Mouse (Mus musculus): ENCODE measurements around the gene Nlrc5.
A peak's percentile ranks its signal among the peaks of the same experiment; 100 is the strongest.

Gene Nlrc5

DNA sequence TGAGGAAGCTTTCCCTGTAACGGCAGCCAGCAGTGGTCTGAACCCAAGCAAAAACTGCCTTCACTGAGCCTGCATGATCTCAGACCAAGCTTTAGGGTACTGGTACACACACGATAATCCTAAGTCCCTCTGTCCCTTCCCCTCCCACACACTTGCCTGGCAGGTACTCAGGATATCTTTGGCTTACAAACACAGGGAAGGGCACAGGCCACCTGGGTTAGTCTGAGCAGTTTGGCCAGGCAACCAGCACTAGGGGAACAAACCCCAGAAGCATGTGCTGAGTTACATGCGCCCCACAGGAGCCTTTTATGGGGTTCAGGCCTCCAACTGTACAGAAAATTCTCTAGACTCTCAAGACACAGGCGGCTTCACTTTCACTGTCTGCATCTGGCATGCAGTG is 95.7 kb downstream of the Nlrc5 start:
- no peak for DNase-seq (ENCODE audit: low spot score)

DNA sequence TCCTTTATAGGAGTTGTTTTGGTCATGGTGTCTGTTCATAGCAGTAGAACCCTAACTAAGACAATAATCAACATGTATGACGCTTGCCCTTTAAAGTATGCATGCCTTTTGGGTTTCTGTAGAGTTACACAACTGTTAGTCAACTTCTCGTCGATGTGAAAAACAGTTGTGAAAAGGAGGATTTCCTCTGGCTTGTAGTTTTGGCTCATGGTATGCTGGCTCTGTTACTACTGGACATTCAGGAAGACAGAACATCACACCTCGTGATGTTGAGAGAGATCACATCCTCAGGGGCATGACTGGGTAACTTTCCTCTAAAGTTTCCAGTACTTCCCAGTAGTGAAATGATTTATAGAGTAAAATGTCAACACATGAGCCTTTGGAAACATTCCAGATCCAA is 96.5 kb downstream of the Nlrc5 start:
- no peak for DNase-seq (ENCODE audit: low spot score)

DNA sequence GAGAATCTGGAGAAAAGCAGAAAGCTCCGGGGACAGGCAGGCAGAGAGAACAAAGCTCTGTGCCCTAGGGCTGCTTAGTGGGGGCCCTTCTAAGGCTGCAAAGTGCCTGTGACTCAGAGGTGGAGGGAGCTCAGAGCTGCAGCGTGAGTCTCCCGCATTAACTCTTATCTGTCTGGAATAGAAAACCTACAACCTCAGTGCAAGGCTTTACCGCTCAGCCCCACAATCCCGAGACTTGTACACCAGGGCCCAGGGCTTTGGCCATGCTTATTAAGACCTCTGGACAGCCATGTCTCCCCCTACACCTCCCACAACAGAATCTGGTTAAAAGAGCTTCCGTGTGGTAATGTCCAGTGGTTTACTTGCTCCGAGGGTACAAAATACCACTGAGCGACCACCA is 97.8 kb downstream of the Nlrc5 start:
- no peak for DNase-seq (ENCODE audit: low spot score)

DNA sequence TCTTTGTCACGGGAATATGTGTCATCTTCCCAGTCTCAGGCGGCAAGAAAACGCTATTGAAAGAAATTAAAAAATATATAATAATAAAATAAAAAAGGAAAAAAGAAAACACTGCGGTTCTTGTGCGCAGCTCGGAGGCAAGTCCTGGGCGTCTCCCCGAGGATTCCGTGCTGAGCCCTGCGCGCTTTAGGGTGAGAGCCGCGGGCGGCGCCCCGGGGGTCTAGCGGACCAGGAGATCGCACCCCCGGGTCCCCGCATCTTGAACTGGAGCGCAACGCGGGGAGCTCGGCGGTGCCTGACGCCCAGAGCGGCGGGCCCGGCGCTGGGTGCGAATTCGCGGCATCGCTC is 98.3 kb downstream of the Nlrc5 start:
- DNase-seq (ENCODE audit: low spot score) = no peak

DNA sequence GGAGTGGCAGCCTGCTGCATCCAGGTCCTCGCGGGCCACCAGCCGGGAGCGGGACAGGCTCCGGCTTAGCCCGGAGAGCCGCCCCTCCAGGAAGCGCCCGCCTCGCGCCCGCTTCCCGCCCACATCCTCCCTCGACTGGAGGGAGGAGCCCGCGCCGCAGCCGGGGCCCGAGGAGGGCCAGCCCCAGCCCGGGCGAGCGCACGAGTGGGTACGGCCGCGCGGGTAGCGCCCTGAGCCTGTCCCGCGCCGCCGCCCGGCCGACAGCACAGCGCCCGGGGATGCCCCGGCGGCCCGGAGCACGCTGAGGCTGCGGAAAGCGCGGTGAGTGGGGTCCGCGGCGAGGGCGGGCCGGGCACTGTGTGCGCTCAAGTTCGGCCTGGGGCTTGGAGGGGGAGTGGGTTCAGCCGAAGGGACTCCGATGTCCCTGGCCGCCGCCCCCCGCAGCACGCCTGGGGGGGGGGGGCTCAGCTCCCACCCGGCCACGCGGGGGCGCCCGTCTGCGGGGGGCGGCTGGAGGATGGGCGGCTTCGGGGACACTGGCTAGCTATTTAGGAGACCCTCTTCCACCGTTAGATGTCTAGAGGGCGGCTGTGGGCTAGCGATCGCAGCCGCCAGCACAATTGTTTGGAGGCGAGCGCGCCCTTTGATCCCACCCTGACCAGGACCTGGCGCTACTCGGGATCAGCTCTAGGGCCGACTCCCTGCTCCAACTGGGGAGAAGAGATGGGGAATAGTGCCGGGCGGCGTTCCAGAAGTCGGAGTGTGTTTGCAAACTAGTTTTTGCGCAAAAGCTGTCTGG is 98.9 kb downstream of the Nlrc5 start, which contains the start of gene Cpne2:
Cpne2 (plus strand) TSS at position 118 of the 799 bp plus-strand sequence.
- peak; percentile 63 for DNase-seq (ENCODE audit: low spot score)

DNA sequence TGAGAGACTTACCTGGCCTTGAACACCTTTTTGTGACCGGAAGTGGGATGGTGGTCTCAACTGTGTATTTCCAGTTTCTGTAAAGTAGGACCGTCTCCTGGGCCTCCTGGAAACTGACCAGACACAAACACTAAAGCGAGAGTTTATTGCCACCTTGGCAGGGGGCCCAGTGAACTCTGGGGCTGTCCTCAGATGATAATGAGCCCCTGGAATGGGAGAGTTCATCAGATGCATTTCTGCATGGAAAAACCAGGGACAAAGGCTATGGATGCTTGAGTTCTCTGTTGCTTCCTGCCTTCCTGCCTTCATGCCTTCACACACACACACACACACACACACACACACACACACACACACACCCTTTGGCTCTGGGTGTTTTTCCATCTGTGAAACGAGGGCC is 100.5 kb downstream of the Nlrc5 start:
- DNase-seq (ENCODE audit: low spot score) = no peak

DNA sequence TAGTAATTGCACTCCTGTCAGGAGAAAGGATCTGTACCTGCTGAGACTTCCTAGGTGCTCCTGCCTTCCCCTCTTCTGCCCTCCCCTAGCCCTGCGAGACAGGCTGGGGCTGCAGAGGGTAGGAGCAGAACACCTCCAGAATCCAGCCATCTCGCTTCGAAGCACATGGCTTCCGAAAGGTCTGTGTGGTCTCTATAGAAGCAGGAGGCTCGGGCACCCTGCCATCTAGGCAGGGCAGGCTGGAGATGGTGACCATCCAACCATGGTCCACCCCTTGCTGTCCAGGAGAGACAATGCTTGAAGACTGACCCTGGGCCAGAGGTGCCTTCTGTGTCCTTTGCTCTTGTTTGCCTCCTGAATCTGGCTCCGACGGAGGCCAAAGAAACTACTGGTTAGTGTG is 101.5 kb downstream of the Nlrc5 start:
- DNase-seq (ENCODE audit: low spot score) = no peak

DNA sequence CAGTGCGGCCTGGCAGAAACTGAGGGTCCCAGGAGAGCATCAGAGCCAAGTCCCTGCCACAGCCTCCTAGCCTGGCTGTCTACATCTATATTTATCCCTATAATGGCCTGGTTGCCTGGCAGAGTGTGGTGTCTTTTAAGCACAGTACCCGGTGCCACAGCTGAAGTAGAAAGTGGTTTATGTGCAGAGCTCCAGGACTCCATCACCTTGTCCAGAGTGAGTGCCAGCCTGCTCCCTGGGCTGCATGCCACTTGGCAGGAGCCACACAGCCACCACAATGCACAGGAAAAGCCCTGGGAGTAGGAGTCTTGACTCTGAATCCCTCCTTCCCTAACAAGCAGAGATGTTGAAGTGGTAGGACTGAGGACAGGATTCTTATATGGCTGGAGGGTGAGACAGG is 103.3 kb downstream of the Nlrc5 start:
- DNase-seq (ENCODE audit: low spot score) = no peak

DNA sequence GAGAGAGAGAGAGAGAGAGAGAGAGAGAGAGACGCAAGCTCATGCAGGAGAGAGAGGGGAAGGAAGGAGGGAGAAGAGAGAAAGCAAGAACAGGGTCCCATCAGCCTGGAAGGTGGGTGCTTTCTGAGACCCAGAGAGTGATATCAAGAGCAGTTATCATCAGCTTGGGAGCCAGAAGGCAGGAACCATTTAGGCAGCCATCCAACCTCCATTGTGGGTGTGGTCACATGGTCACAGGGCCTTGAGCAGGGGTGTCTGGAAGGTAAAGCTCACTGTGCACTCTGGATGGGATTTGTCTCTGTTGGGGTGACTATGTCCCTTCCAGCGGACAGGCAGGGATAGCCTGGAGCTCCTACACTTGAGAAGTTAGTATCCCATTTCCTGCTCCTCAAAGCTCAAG is 105.9 kb downstream of the Nlrc5 start:
- DNase-seq (ENCODE audit: low spot score) = no peak

DNA sequence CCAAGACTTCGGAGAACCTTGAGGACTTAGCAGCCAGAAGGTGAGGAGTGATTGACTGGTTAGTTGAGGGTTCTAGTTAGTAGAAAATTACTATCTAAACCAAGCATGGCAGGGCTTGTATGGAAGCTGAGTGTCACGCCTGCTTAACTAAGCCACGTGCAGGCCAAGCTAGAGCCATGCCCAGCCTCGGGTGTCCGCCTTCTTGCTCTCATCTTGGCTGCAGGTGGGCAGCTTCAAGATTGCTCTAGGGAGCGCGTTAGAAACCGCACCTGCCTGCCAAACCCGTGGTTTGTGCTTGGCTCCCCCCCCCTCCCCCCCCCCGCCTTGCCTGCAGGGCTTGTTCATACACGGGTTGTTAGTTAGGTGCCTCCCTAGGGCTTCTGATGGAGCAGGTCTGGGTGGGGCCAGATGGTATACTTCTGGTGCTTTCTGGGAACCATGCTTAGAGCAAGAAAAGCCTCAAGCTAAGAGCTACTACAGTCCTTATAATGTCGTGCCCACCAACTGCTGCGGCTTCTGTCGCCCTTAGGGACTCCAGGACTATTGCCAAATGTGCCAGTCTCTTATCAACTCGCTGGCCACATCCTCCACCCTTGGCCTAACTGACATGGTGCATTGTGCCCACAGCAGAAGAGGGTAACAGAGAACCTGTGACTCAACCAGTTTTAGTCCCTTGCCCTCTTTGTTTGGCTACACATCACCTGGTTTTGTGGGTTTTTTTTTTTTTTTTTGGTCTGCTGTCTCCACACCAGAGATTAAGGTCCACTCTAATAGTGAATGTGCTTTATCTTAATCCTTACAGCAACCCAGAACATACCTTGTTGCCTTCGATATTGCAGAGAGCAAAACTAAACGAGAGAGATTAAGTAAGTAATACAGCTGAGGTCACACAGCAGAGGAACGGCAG is 107.0 kb downstream of the Nlrc5 start:
- DNase-seq (ENCODE audit: low spot score) = no peak

DNA sequence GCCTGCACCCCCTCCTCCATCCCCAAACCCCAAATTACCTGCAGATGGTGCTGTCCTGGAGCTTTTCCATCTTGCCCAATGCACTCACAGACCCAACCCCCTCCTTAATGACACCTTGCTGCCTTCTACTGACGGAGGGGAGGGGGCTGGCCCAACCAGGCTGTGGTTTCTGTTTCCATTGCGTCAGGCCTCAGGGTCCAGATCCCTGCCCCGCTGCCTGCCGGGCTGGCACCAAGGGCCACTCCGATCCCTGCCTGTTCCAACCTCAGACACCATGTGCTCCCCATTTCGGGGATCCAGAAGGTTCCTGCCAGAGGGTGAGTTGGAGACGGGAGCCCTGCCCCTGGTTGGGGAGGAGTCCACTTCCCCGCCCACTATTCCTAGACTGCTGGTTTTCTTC is 109.8 kb downstream of the Nlrc5 start:
- no peak for DNase-seq (ENCODE audit: low spot score)

DNA sequence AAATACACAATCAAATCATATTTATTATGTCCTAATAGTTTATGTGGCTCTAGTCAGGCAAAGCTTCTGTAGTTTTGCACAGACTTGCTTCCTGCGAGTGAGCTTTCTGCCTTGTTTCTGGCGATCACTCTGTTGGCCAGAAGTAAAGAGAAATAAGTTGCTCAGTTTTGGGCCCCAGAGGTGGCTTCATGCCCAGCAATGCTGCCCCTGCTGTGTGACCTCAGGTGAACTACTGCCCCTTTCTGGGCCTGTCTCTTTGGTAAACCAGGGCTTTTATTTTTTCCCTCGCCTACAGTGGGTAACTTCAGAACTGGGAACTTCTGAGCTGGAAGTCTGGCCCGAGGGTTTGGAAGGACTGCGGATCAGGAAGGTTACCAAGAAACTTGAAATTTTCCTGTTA is 114.9 kb downstream of the Nlrc5 start:
- no peak for DNase-seq (ENCODE audit: low spot score)

DNA sequence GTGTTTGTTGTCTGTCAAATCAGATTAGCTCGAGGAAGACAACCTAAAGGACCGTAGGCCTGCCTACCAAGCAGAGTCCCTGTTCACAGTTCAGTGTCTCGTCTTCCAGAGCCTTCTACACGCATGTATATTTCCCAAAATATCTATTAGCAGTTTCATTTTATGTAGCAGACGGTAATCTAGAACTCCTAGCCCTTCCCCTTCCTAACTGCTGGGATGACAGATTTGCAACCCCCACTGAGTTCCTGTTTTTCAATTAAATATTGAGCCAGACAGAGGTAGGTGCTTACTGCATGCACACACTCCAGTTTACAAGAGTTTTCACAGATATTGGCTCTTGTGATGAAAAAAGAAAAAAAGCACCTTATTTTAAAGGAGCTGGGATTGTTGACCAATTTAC is 115.3 kb downstream of the Nlrc5 start:
- DNase-seq (ENCODE audit: low spot score) = no peak

DNA sequence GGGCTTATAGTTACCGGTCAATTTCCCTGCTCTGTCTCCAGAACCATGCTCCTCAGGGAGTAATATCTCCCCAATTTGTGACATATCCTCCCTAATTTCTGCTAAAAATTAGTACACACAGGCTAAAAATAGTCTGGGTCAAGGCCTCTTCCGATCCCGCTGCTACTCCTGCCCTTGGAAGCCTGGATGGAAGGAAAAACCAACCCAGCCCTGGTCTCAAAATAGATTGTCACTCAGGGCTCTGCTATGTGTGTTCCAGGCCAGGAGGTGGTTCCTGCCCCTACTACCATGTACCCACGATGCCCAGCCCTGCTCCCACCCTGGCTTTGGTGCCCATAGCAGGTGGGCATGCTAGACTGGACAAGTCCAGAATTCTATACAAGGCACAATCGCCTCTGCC is 115.8 kb downstream of the Nlrc5 start:
- DNase-seq (ENCODE audit: low spot score) = no peak

DNA sequence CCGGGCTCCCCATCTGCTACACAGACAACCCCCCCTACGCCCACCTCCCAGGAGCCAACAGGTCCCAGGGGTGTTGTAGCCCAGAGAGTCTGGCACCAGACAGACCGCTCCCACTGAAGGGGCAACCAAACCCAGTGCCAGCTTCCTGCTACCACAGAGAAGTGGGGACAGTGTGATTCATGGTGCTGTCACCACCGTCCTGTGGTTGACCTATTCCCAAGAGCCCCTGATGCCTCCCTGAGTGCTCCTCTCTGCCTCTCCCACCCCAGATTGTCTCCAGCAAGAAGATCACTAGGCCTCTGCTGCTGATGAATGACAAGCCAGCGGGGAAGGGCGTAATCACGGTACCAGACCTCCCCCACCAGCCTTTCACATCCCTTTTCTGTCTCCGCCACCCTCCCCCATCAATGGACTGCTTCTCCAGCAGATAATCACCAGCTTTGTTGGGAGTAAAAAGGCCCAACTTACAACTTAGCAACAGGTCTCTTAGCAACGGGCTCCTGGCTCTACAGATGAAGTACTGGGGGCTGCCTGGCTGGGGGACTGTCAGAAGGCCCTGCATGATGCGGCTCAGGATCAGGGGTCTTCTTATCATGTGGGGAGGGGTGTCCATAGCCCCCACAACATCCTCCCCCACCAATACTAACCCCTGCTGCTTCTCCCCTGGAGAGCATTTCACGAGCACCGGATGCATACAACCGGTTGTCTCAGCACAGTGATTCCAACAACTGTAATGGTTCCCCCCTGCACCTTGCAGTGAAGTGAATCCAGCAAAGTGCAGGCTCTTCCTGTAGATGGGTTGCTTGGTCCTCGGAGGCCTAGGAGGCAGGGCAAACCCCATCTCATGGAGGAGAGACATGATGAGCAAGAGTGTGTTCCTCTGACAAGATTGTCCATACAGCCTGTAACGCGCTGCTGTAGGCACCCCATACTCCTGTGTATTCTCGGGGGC is 117.6 kb downstream of the Nlrc5 start:
- no peak for DNase-seq (ENCODE audit: low spot score)

DNA sequence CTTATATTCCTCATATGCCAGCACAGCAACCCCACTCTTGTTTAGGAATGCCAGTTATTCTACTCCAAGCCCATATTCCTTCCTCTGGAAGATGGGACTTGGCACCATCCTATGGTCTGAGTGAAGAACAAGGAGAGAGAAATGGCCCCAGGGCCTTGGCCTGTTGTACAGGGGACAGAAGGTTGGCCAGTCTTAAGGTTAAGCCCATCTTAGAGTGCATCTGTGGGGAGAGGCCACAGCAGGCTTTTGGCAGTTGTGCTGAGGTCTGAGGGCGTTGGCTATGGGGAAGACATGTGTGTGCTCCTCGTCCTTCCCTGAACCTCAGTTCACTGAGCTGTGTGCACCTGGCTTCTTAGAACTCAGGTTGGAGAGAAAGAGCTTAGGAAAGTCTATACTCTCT is 118.5 kb downstream of the Nlrc5 start:
- no peak for DNase-seq (ENCODE audit: low spot score)

DNA sequence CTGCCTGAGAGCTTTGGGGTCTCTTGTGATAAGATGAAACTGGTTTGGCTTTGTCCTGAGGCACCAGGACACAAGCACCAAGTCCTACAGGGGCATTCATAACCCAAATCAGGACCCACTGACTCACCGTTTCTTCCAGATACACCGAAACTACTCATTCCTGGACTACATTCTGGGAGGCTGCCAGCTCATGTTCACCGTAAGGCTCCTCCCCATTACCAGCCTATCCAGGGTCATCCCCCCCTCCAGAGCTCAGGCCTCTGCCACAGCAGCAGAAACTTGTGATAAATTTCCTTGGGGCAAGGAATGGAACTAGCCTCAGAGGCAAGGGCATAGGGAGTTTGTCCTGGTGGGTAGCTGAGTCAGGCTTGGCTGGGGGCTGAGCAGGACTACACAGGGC is 123.1 kb downstream of the Nlrc5 start:
- no peak for DNase-seq (ENCODE audit: low spot score)

DNA sequence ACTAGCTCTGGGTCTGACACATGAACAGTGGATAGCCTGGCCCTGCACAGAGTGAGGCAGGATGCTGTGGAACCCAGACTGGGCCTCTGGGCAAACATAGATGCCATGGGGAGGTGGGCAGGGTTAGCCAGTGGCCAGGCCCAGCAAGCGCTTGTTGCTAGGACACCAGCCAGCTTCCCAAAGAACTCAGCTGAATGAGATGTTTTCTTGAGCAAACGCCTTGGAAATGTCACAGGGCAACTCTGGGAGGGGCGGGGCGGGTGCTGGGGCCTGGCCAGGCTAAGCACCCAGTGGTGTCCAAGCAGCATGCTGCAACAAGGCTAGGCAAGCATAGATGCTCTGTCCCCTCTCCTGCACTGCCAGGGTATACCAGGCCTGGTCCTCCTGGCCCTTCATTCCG is 127.1 kb downstream of the Nlrc5 start:
- no peak for DNase-seq (ENCODE audit: low spot score)

DNA sequence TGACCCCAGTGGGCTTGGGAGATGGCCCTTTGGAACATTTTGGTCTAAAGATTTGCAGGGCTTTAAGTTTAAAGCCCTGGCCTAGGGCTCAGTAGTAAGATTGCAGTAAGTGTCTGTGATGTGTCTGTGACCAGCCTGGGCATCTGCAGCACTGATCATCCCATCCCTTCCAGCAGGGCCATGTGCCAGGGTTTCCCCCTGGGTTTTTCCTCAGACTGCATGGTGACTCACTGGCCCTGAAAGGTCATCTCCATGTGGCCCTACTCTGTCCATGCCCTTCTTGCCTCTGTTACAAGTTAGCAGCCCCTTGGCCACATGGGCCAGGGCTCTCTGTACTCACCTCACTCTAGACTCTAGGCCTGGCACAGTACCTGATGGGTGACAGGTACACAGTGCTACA is 130.3 kb downstream of the Nlrc5 start:
- DNase-seq (ENCODE audit: low spot score) = no peak

DNA sequence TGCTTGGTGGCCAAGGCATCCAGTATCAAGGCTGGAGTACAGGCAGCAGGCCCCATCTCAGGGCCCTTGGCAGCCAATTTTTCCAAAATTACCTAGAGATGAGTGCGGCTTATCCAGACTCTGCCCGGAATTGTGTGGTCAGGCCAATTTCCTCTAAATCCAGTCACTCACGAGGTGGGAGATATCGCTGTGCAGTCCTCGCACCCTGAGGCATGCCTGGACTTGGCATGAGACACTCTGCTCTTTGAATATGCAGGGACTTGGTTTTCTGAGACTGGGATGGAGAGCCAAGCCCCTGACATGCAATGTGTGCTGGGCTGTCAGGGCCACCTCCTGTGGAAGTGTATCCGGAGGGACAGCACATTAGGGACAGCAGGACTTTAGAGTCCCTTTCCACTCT is 131.9 kb downstream of the Nlrc5 start:
- DNase-seq (ENCODE audit: low spot score) = no peak

DNA sequence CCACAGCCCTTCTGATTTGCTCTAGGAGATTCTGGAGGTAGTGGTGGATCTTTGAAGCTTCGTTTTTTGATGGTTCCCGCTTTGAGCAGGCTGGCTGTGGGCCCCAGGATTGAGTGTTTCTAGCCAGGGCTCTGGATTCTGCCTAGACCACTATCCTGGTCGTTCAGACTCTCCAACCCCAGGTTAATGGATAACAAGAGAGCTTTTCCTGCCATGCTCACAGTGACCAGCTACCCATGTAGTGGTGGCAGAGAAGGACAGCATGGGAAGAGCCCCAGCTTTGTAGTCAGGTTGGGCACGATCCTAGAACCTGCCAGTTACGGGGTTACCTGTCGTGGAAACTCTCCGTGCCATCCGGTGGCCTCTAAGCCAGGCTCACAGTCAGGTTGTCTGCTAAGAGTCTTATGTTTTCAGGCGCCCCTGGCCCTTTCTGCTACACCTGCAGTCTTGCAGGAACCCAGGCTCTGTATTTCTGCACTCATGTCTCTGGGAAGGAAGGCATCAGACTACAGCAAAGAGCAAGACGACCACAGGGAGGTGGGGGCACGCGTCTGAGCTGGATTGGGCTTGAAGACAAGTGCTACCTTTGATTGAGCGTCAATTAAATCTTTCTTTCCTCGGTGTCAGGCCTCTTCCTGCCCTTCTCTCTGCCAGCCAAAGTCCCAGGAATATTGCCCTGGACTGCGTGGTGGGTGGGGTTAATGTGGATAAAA is 132.4 kb downstream of the Nlrc5 start:
- DNase-seq (ENCODE audit: low spot score) = no peak

All from urinary bladder, postnatal 14 days (tissue).